Mouse (Mus musculus) MEL (cell line): Measurements from ENCODE around the gene Gm26965. TPM values are rescaled to one million over a fixed set of nuclear protein-coding genes. Genes with fewer than 3 reads are reported as not detected.
A peak's percentile ranks its signal among the peaks of the same experiment; 100 is the strongest.

Experiments used
- DNase-seq: peaks from one replicate; pipeline ENCODE4 v3.0.0; 2011; ENCODE audit warnings: low read depth, low spot score
- H3K27ac ChIP-seq: 2 replicates; pipeline ENCODE4 v1.5.1; 2012; ENCODE audit warnings: low read depth, mild to moderate bottlenecking, control low read depth, low read length, moderate library complexity; ENCODE audit not compliant: control insufficient read depth
- H3K27me3 ChIP-seq, 2 experiments: fragments of 150-350 bp in 1 of 2; sonication (generic) in 1 of 2; 2 replicates each; pipeline ENCODE4 v1.6.1; 2012; ENCODE audit warnings: low read length in 2 of 2, mild to moderate bottlenecking in 2 of 2, improper control_type of control experiment in 1 of 2, moderate library complexity in 1 of 2; ENCODE audit not compliant: insufficient read depth in 2 of 2, control insufficient read depth in 1 of 2
- H3K36me3 ChIP-seq, 2 experiments: 2 replicates each; pipeline ENCODE4 v1.6.1; 2012 to 2014; ENCODE audit warnings: low read length in 2 of 2, improper control_type of control experiment in 1 of 2, inconsistent platforms in 1 of 2, mild to moderate bottlenecking in 1 of 2; ENCODE audit not compliant: insufficient read depth in 2 of 2, control insufficient read depth in 1 of 2
- H3K4me1 ChIP-seq, 2 experiments: fragments of 150-350 bp in 1 of 2; sonication (generic) in 1 of 2; 2 replicates each; pipeline ENCODE4 v1.6.1; 2012; ENCODE audit warnings: low read length in 2 of 2, improper control_type of control experiment in 1 of 2, mild to moderate bottlenecking in 1 of 2; ENCODE audit not compliant: insufficient read depth in 2 of 2, control insufficient read depth in 1 of 2
- H3K4me3 ChIP-seq, 2 experiments: fragments of 150-350 bp in 1 of 2; sonication (generic) in 1 of 2; 2 replicates each; pipeline ENCODE4 v1.5.1; 2012; ENCODE audit warnings: low read depth in 2 of 2, low read length in 2 of 2, mild to moderate bottlenecking in 2 of 2, moderate library complexity in 2 of 2, control low read depth in 1 of 2, improper control_type of control experiment in 1 of 2; ENCODE audit not compliant: control insufficient read depth in 1 of 2, insufficient read depth in 1 of 2
- H3K79me2 ChIP-seq: 2 replicates; pipeline ENCODE4 v1.6.1; 2012; ENCODE audit warnings: mild to moderate bottlenecking, low read length, moderate library complexity; ENCODE audit not compliant: control insufficient read depth, poor library complexity, insufficient read depth
- H3K9ac ChIP-seq: 2 replicates; pipeline ENCODE4 v1.6.1; 2012; ENCODE audit warnings: low read depth, mild to moderate bottlenecking, control low read depth, low read length, moderate library complexity; ENCODE audit not compliant: control insufficient read depth, poor library complexity, severe bottlenecking
- H3K9me3 ChIP-seq: fragments of 150-350 bp; sonication (generic); replicated peaks from 2 replicates; pipeline ENCODE4 v1.6.1; 2012; ENCODE audit warnings: mild to moderate bottlenecking, low read length, improper control_type of control experiment, moderate library complexity; ENCODE audit not compliant: insufficient read depth
- BHLHE40 ChIP-seq: IDR thresholded peaks from 2 replicates; pipeline ENCODE4 v1.6.1; 2012; ENCODE audit warnings: low read depth, mild to moderate bottlenecking, inconsistent platforms, low read length, improper control_type of control experiment, borderline replicate concordance
- CHD1 ChIP-seq: IDR thresholded peaks from 2 replicates; pipeline ENCODE4 v1.6.1; 2012; ENCODE audit warnings: low read depth, mild to moderate bottlenecking, inconsistent platforms, low read length, improper control_type of control experiment
- CTCF ChIP-seq, 3 experiments: IDR thresholded peaks in 2 of 3; conservative IDR thresholded peaks in 1 of 3; 2 replicates each; pipeline ENCODE4 v1.5.1; 2011 to 2012; ENCODE audit warnings: low read length in 3 of 3, low read depth in 2 of 3, mild to moderate bottlenecking in 2 of 3, improper control_type of control experiment in 1 of 3, inconsistent platforms in 1 of 3, mixed read lengths in 1 of 3, moderate library complexity in 1 of 3; ENCODE audit not compliant: control insufficient read depth in 1 of 3, insufficient read depth in 1 of 3, poor library complexity in 1 of 3, severe bottlenecking in 1 of 3
- E2F4 ChIP-seq: IDR thresholded peaks from 2 replicates; pipeline ENCODE4 v1.6.1; 2011; ENCODE audit warnings: low read depth, low read length, improper control_type of control experiment, borderline replicate concordance
- ELF1 ChIP-seq: IDR thresholded peaks from 2 replicates; pipeline ENCODE4 v1.6.1; 2014; ENCODE audit warnings: low read depth, mild to moderate bottlenecking, inconsistent platforms, low read length, improper control_type of control experiment, moderate library complexity
- ETS1 ChIP-seq: IDR thresholded peaks from 2 replicates; pipeline ENCODE4 v1.6.1; 2012; ENCODE audit warnings: low read depth, mild to moderate bottlenecking, inconsistent platforms, low read length, improper control_type of control experiment, moderate library complexity
- GABPA ChIP-seq: IDR thresholded peaks from 2 replicates; pipeline ENCODE4 v1.6.1; 2012; ENCODE audit warnings: low read depth, mild to moderate bottlenecking, inconsistent platforms, low read length, improper control_type of control experiment, moderate library complexity
- GATA1 ChIP-seq: IDR thresholded peaks from 2 replicates; pipeline ENCODE4 v1.6.1; 2011; ENCODE audit warnings: low read depth, low read length, improper control_type of control experiment
- HCFC1 ChIP-seq: IDR thresholded peaks from 2 replicates; pipeline ENCODE4 v1.6.1; 2012; ENCODE audit warnings: low read depth, mild to moderate bottlenecking, inconsistent platforms, low read length, improper control_type of control experiment, moderate library complexity
- JUND ChIP-seq: IDR thresholded peaks from 2 replicates; pipeline ENCODE4 v1.6.1; 2011; ENCODE audit warnings: low read depth, mild to moderate bottlenecking, improper control_type of control experiment, low read length
- MAX ChIP-seq: IDR thresholded peaks from 2 replicates; pipeline ENCODE4 v1.6.1; 2011; ENCODE audit warnings: low read length, improper control_type of control experiment
- MEF2A ChIP-seq: IDR thresholded peaks from 2 replicates; pipeline ENCODE4 v1.6.1; 2014; ENCODE audit warnings: low read depth, mild to moderate bottlenecking, inconsistent platforms, low read length, improper control_type of control experiment; ENCODE audit not compliant: poor library complexity, insufficient replicate concordance, severe bottlenecking; ENCODE audit errors: extremely low read depth
- MXI1 ChIP-seq: IDR thresholded peaks from 2 replicates; pipeline ENCODE4 v1.6.1; 2011; ENCODE audit warnings: mild to moderate bottlenecking, low read depth, low read length, improper control_type of control experiment
- MYB ChIP-seq: IDR thresholded peaks from 2 replicates; pipeline ENCODE4 v1.6.1; 2011; ENCODE audit warnings: mild to moderate bottlenecking, low read depth, low read length, improper control_type of control experiment
- NRF1 ChIP-seq: IDR thresholded peaks from 2 replicates; pipeline ENCODE4 v1.6.1; 2014; ENCODE audit warnings: low read depth, mild to moderate bottlenecking, inconsistent platforms, low read length, improper control_type of control experiment, moderate library complexity; ENCODE audit not compliant: poor library complexity, insufficient read depth, severe bottlenecking
- POLR2A ChIP-seq, 2 experiments: IDR thresholded peaks; 2 replicates each; pipeline ENCODE4 v1.6.1; 2011 to 2012; ENCODE audit warnings: low read length in 2 of 2, mild to moderate bottlenecking in 2 of 2, control low read depth in 1 of 2, improper control_type of control experiment in 1 of 2, low read depth in 1 of 2, moderate library complexity in 1 of 2; ENCODE audit not compliant: control insufficient read depth in 1 of 2, insufficient read depth in 1 of 2, poor library complexity in 1 of 2
- POLR2AphosphoS5 ChIP-seq: IDR thresholded peaks from 2 replicates; pipeline ENCODE4 v1.6.1; 2012; ENCODE audit warnings: low read depth, borderline replicate concordance, mild to moderate bottlenecking, inconsistent platforms, low read length, moderate library complexity, mixed read lengths
- RCOR1 ChIP-seq: IDR thresholded peaks from 2 replicates; pipeline ENCODE4 v1.6.1; 2012; ENCODE audit warnings: low read depth, mild to moderate bottlenecking, inconsistent platforms, low read length, improper control_type of control experiment
- SIN3A ChIP-seq: IDR thresholded peaks from 2 replicates; pipeline ENCODE4 v1.6.1; 2012; ENCODE audit warnings: low read length, improper control_type of control experiment, inconsistent platforms
- SMC3 ChIP-seq: IDR thresholded peaks from 2 replicates; pipeline ENCODE4 v1.6.1; 2011; ENCODE audit warnings: low read depth, low read length, improper control_type of control experiment
- TAL1 ChIP-seq: IDR thresholded peaks from 2 replicates; pipeline ENCODE4 v1.6.1; 2012; ENCODE audit warnings: mild to moderate bottlenecking, inconsistent platforms, low read length, moderate library complexity, mixed read lengths
- TCF12 ChIP-seq: IDR thresholded peaks from 2 replicates; pipeline ENCODE4 v1.6.1; 2014; ENCODE audit warnings: low read depth, mild to moderate bottlenecking, inconsistent platforms, low read length, improper control_type of control experiment, moderate library complexity
- USF1 ChIP-seq: IDR thresholded peaks from 2 replicates; pipeline ENCODE4 v1.6.1; 2014; ENCODE audit warnings: low read depth, mild to moderate bottlenecking, inconsistent platforms, low read length, improper control_type of control experiment, moderate library complexity
- ZMIZ1 ChIP-seq: IDR thresholded peaks from 2 replicates; pipeline ENCODE4 v1.6.1; 2012; ENCODE audit warnings: low read depth, mild to moderate bottlenecking, inconsistent platforms, low read length, improper control_type of control experiment, moderate library complexity
- ZNF384 ChIP-seq: IDR thresholded peaks from 2 replicates; pipeline ENCODE4 v1.6.1; 2012; ENCODE audit warnings: low read depth, mild to moderate bottlenecking, inconsistent platforms, low read length, improper control_type of control experiment
- polyA plus RNA-seq, 2 experiments: library from polyadenylated mRNA; stranded (reverse) in 1 of 2; unstranded in 1 of 2; fragments of >175 nt in 1 of 2; fragments of >200 nt in 1 of 2; gene quantifications; 2 replicates each; pipeline versions ENCODE4 v1.2.1 to v1.2.4; 2012; ENCODE audit warnings: low replicate concordance in 2 of 2, low read depth in 1 of 2; ENCODE audit not compliant: insufficient read length in 2 of 2, insufficient read depth in 1 of 2, missing spikeins in 1 of 2
- total RNA-seq: library from RNA; depleted of rRNA; stranded (reverse); fragments of 300-350 nt; gene quantifications from 2 replicates; pipeline ENCODE4 v1.2.3, GENCODE M21; 2012

Gene Gm26965
- total and polyA plus RNA-seq, 3 experiments: not detected

GRCm38 (mm10) chr13:67525753-67526410 is at the start of gene Gm26965, which contains the start of gene Zfp87 (continued):
- TF ChIP-seq ELF1: peak; percentile 99
- peak; percentile 71 for TF ChIP-seq ZMIZ1
- TF ChIP-seq POLR2A (IDR thresholded peaks at IDR 0.05; ENCODE audit: control insufficient read depth in 1 of 2, insufficient read depth in 1 of 2, low read depth in 1 of 2, low read length in 2 of 2, poor library complexity in 1 of 2): peak; percentile 31 to 94; a peak in 3 of 4 replicates
- TF ChIP-seq MAX: peak; percentile 54

DNA sequence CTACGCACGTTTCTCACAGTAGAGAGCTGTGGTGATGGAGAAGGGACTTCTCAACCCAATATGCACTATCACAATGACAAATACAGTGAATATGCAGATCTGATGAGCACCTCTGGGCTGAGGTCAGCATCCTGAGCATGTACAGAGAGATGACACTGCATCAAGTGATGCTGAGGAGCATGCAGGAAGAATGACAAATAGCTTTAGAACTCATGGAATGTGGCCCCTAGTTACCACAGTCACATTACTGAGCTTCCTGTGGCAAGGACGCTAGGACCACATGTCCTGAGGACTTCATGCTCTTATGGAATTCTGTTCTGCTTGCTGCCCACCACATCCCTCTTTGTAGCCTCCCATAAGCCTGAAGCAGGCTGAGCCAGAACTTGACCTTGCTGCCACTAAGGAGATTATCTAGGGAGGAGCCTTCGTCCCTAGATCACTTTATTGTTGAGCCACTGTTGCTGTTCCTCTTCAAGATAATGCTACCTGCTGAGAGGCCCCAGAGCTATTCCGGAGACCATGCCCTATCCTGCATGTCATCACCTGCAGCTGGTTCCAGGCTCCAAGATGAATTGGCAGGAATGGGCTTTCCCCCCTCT is 46.7 kb upstream of the Gm26965 start:
- no peak overlapping the region for H3K4me3 ChIP-seq
- H3K27ac ChIP-seq: no peak overlapping the region
- TF ChIP-seq E2F4 (no peak), CHD1 (no peak), TAL1 (no peak), GATA1 (no peak), USF1 (no peak), CTCF (IDR thresholded peaks at IDR 0.05 in 2 of 3, conservative IDR thresholded peaks at IDR 0.05 in 1 of 3; ENCODE audit: control insufficient read depth in 1 of 3, insufficient read depth in 1 of 3, low read depth in 2 of 3, low read length in 3 of 3, poor library complexity in 1 of 3, severe bottlenecking in 1 of 3) (no peak), POLR2A (IDR thresholded peaks at IDR 0.05; ENCODE audit: control insufficient read depth in 1 of 2, insufficient read depth in 1 of 2, low read depth in 1 of 2, low read length in 2 of 2, poor library complexity in 1 of 2) (no peak), SIN3A (no peak), ETS1 (no peak), ZNF384 (no peak), MEF2A (no peak)

GRCm38 (mm10) chr13:67553730-67554129 is 27.8 kb upstream of the Gm26965 start, which contains the start of gene Zfp748:
Zfp748 (minus strand) TSS chr13:67553830.
- H3K4me1 ChIP-seq: peaks cover 0 to 5% of the 10 kb centered on the region in 2 experiments; a peak in 1 of 4 replicates
- peak within 1 kb of the TSS; percentile 96 for H3K9ac ChIP-seq
- H3K27me3 ChIP-seq: no peaks in the 10 kb centered on the region
- no peak for TF ChIP-seq GABPA
- TF ChIP-seq MAX: no peak
- no peak for TF ChIP-seq BHLHE40
- no peak for TF ChIP-seq ELF1
- no peak for TF ChIP-seq SMC3
- no peak for TF ChIP-seq POLR2A (IDR thresholded peaks at IDR 0.05; ENCODE audit: control insufficient read depth in 1 of 2, insufficient read depth in 1 of 2, low read depth in 1 of 2, low read length in 2 of 2, poor library complexity in 1 of 2)
- TF ChIP-seq TCF12: no peak
- TF ChIP-seq ZNF384: no peak
- no peak for TF ChIP-seq ETS1
- no peak for TF ChIP-seq SIN3A
- TF ChIP-seq MYB: no peak
- no peak for TF ChIP-seq NRF1
- TF ChIP-seq HCFC1: no peak
- TF ChIP-seq RCOR1: no peak
- no peak for TF ChIP-seq MXI1
- no peak for TF ChIP-seq POLR2AphosphoS5
- no peak for TF ChIP-seq JUND
- H3K79me2 ChIP-seq: peaks cover 32% of the 10 kb centered on the region
- H3K27ac ChIP-seq: peak within 1 kb of the TSS; percentile 80
- DNase-seq: no peak
- peak within 1 kb of the TSS; percentile 81 to 91 for H3K4me3 ChIP-seq
- no peaks in the 10 kb centered on the region for H3K9me3 ChIP-seq
- peaks cover 0 to 4% of the 10 kb centered on the region in 2 experiments; a peak in 1 of 4 replicates for H3K36me3 ChIP-seq

More for the DNA sequence above, 46.7 kb upstream of the Gm26965 start:
- H3K9ac ChIP-seq: no peak overlapping the region
- no peaks in the 10 kb centered on the region; the same call in 1 of the 2 replicates for H3K79me2 ChIP-seq
- H3K27me3 ChIP-seq: peaks cover 0 to 1% of the 10 kb centered on the region in 2 experiments; a peak in 1 of 4 replicates
- no peaks in the 10 kb centered on the region for H3K9me3 ChIP-seq
- DNase-seq: no peak
- H3K4me1 ChIP-seq: no peaks in the 10 kb centered on the region
- H3K36me3 ChIP-seq: no peaks in the 10 kb centered on the region
